Mouse (Mus musculus): Measurements from ENCODE around the gene Dcbld2. TPM values are rescaled to one million over a fixed set of nuclear protein-coding genes. Genes with fewer than 3 reads are reported as not detected.

Gene Dcbld2
- polyA plus RNA-seq, 1 experiment from 2014 or later = 16.1 TPM

GRCm38 (mm10) chr16:58514565-58514964 is 106.3 kb downstream of the Dcbld2 start:
- Histone ChIP-seq H3K4me1 (replicated peaks) (peaks cover 43% of the 10 kb centered on the region), H3K36me3 (no peaks in the 10 kb centered on the region), H3K4me3 (no peak overlapping the region), H3K9me3 (replicated peaks) (no peaks in the 10 kb centered on the region), H3K27ac (ENCODE audit: poor library complexity, severe bottlenecking) (peak overlapping the region; percentile 82; the same call in 1 of the 2 replicates), H3K27me3 (replicated peaks) (no peaks in the 10 kb centered on the region), H3K9ac (no peak overlapping the region), H3K4me2 (no peak overlapping the region)
- peak; percentile 70 for ATAC-seq (ENCODE audit: insufficient number of reproducible peaks, low FRiP score)
- WGBS = 63% methylated on average over 9 of the region's 9 CpGs

GRCm38 (mm10) chr16:58516161-58516560 is 107.9 kb downstream of the Dcbld2 start:
- ATAC-seq (ENCODE audit: insufficient number of reproducible peaks, low FRiP score) = no peak
- no peak overlapping the region for H3K4me2 ChIP-seq
- peaks cover 40% of the 10 kb centered on the region for H3K4me1 ChIP-seq (replicated peaks)
- H3K27me3 ChIP-seq (replicated peaks) = no peaks in the 10 kb centered on the region
- 92% methylated on average over 2 of the region's 2 CpGs for WGBS
- no peaks in the 10 kb centered on the region for H3K36me3 ChIP-seq
- no peak overlapping the region for H3K4me3 ChIP-seq
- H3K27ac ChIP-seq (ENCODE audit: poor library complexity, severe bottlenecking) = no peak overlapping the region
- H3K9ac ChIP-seq = no peak overlapping the region
- H3K9me3 ChIP-seq (replicated peaks) = no peaks in the 10 kb centered on the region

- 91% methylated on average over 7 of the region's 7 CpGs for WGBS
- no peaks in the 10 kb centered on the region for H3K27me3 ChIP-seq (replicated peaks)
- no peak overlapping the region for H3K27ac ChIP-seq (ENCODE audit: poor library complexity, severe bottlenecking)
- ATAC-seq (ENCODE audit: insufficient number of reproducible peaks, low FRiP score) = no peak
- no peaks in the 10 kb centered on the region for H3K9me3 ChIP-seq (replicated peaks)
- peaks cover 38% of the 10 kb centered on the region for H3K4me1 ChIP-seq (replicated peaks)
- H3K4me3 ChIP-seq = no peak overlapping the region
- H3K9ac ChIP-seq = no peak overlapping the region
- H3K36me3 ChIP-seq = no peaks in the 10 kb centered on the region
- no peak overlapping the region for H3K4me2 ChIP-seq
Observed at GRCm38 (mm10) chr16:58516960-58517798, 108.9 kb downstream of the Dcbld2 start.

Other genes starting within 250 kb of the Dcbld2 start
- 15.9 and 18.2 TPM in 2 replicates for gene St3gal6, start 115.8 kb downstream of the Dcbld2 start, polyA plus RNA-seq (2016; fragmentation: Nextera tagmentation; extraction: Ambion mirVana)
- gene Gm813, start 208.5 kb downstream of the Dcbld2 start, polyA plus RNA-seq (2016; fragmentation: Nextera tagmentation; extraction: Ambion mirVana) = not detected in 2 replicates
- gene E330017A01Rik, start 230.3 kb downstream of the Dcbld2 start, polyA plus RNA-seq (2016; fragmentation: Nextera tagmentation; extraction: Ambion mirVana) = 0.17 TPM in 1 of 2 replicates, not detected in the other

Measured in heart, embryonic 12.5 days (tissue).